Mouse (Mus musculus) fibroblast of lung, adult 2 months (primary cell): ENCODE data around the gene Twist2.

ENCODE experiments used
- DNase-seq: peaks from one replicate; pipeline ENCODE4 v3.0.0-alpha.2; 2011; ENCODE audit warnings: low read depth

Gene Twist2

GRCm38 (mm10) chr1:91800967-91801843 lies at the start of gene Twist2:
TSS of gene Twist2 (plus strand) at chr1:91801461.
- DNase-seq, result no peak

DNA sequence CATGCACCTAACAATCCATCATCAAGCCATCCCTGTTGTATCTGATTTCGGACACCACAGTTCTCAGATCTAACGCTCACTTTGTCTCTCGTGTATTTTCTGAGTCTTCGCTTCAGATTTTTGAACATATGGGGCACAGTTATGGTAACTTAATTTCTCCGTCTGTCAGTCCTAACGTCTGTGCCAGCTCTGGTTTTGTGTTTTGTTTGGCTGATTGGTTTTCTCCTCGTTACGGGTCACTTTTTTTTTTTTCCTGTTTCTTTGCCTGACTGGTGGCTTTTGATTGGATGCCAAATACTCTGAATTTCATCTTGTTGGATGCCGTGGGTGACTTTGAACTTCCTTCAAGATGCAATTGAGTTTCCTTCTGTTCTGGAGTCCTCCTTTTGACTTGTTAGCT lies 48.3 kb upstream of the Twist2 start:
- no peak for DNase-seq

DNA sequence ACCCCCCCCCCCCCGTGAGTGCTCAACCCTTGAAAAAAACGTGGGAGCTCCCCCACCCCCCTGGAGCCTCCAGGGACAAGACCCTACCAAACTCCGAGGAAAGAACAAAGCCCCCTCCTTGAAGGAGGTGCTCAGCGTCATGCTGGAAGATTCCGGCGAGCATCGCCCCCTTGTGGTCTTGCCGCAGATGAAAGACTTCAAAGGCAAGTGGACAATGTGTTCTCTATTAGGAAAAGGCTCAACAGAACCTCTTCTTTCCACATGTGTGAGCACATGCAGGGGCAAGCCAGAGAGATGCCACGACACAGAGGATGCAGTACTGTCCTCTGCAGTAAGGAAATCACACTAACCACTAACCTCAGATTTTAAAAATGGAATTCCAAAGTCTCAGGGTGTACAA lies 46.2 kb upstream of the Twist2 start:
- DNase-seq, result peak; percentile 27

GRCm38 (mm10) chr1:91757292-91757691 lies 44.0 kb upstream of the Twist2 start:
- DNase-seq, result no peak

DNA sequence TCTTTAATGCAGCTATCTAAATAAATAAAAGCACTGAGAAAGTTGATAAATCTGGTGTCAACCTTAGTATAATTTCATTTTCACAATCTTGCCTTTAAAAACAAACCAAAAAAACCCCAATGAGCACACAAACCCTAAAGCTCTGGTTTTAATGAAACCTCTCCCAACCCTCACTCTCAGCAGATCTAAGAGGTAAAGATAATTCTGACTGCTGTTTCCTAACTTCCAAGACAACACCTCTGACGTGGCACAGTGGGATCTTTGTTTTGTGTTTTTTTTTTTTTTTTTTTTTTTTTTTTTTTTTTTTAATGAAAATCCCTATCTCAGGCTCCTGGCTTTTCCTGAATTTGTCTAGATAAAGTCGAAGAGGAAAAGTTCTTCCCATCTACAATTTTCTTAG lies 43.1 kb upstream of the Twist2 start:
- DNase-seq, result no peak

- DNase-seq, result no peak
Observed at GRCm38 (mm10) chr1:91758600-91759515, 42.4 kb upstream of the Twist2 start.

DNA sequence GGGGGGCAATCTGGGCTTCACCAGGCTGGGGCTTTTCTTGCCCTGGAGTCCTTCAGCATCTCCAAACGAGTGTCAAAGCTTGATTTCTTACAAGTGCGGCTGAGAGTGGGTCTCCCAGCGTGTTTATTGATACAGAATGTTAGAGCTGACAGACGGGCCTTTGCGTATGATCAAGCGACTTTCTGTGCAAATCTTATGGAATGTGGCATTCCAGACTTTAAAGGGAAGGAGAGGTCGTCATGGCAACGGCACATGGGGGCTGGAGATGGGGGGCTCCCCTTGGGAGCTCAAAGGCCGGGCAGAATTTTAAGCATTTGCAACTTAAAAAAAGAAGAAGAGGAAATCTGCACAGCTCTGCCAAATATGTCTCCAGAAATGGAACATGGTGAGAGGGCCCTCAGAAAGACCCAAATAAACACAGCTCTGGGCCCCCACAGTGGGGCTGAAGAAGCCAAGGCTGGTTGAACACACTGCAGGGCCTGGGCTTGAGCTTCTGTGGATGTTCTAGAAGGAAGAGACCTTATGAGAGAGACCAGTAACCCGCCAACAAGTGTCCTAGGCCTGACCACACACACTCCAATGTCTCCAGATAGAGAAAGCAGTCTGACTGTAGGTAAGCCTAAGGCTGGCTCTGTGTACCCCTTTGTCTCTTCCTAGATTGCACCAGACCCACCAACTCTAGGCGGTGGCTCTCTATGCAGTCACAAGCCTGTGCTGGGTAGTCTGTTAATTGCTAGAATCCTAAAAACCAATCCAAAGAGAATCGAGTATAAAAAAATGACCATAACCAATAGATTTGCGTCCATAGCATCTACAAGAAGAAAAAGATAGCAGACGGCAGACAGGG lies 40.9 kb upstream of the Twist2 start:
- no peak for DNase-seq

- no peak for DNase-seq
Observed at GRCm38 (mm10) chr1:91762528-91763091, 38.7 kb upstream of the Twist2 start.

- DNase-seq, result no peak
Observed at GRCm38 (mm10) chr1:91770221-91770624, 31.0 kb upstream of the Twist2 start.

GRCm38 (mm10) chr1:91770676-91771075 lies 30.6 kb upstream of the Twist2 start:
- DNase-seq, result no peak

GRCm38 (mm10) chr1:91776928-91777327 lies 24.3 kb upstream of the Twist2 start:
- no peak for DNase-seq

GRCm38 (mm10) chr1:91779819-91780218 lies 21.4 kb upstream of the Twist2 start:
- no peak for DNase-seq

DNA sequence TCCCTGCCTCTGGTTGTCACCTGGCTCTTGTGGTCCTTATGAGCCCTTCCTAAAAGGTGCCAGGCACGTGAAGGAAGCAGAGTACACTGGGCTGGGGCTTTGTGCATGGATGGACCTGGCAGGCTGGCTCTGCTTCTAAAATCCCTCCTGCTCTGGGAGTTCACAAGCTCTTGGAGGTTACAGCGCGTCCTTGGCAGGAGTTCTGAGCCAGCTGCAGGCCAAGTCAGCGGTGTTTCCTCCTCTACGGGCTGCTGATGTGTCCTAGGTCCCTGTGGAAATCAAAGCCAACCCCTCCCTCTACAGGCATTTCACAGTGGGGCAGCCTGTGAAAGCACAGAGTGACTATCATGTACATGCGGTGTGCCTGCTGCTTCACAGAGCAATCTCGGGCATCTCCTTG lies 20.1 kb upstream of the Twist2 start:
- no peak for DNase-seq

- DNase-seq, result no peak
Observed at GRCm38 (mm10) chr1:91784162-91784561, 17.1 kb upstream of the Twist2 start.

DNA sequence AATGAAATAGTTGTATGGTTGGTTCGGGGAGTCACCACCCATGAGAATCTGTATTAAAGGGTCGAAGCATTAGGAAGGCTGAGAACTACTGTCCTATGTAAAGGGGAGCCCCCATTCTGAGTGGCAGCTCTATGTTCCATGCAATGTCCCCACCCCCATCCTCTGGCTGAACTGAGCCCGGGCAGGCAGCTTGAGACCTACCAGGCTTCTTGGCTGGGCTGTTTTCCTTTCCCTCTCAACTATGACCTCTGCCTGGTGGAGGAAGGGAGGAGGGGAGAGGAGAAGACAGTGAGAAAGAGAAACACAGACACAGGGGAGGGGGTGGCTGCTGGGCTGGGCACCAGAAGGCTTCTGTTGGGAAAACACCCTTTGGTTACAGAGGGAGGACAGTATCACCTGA lies 1.9 kb upstream of the Twist2 start:
- no peak for DNase-seq

DNA sequence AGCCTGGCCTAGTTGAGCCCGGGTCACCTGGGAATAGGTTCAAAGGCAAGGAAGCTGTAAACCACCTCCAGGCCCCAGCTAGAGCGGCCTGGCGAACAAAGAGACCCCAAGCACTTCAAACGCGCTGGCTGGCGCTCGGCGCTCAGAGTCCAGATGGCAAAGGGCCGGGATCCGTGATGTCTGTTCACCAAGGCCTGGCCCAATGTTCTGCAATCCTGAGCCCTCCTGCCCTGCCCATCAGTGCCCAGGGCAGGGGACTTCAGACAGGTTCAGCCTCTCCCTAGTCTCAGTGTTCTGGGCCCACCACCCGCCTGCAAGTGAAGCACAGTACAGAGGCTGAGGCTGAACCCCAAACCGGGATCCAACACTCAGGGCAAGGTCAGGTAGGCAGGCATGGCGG lies 913 bp upstream of the Twist2 start:
- no peak for DNase-seq

GRCm38 (mm10) chr1:91801844-91802366 lies 644 bp downstream of the Twist2 start:
- DNase-seq, result no peak

- DNase-seq, result no peak
Observed at GRCm38 (mm10) chr1:91802406-91803121, 1.3 kb downstream of the Twist2 start.

GRCm38 (mm10) chr1:91803416-91803815 lies 2.2 kb downstream of the Twist2 start:
- no peak for DNase-seq

DNA sequence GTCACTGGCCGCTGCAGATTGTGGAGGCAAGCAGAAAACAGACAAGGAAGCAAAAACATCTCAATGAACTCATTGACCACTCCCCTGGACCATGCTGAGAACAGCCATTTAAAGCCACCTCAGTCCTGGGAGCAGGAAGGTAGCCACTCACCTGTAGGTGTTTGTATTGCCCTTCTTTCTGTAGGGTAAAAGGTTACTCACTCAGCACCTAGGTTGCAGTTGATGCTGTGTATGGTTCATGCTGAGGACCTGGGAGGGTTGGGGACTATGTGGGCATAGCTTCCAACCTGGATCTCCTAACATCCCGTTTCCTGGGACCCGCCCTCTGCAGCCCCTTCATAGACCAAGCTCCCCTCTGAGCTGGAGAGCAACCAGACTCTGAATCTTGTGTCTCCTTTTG lies 14.8 kb downstream of the Twist2 start:
- no peak for DNase-seq

DNA sequence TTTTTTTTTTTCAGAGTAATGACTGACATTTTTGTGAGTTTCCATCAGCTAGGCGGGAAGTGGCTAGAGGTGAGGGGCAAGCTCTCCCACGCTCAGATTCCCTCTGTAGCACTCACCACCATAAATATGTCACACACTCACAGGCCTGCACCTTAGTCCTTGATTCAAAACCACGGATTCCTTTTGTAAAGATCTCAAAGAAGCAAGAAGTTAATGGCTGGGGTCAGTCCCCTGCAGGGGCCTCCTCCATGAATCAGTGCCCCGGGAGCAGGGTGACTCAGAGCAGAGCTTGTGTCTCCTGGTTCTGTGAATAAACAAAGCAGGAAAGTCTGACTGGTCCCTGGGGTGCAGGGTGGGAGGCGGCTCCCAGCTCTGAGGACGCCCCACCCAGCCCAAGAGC lies 15.3 kb downstream of the Twist2 start:
- DNase-seq, result peak; percentile 78
